Mouse (Mus musculus): Measurements from ENCODE around the gene Nt5c2.

- no peak for TF ChIP-seq CTCF (IDR thresholded peaks at IDR 0.05; ENCODE audit: low read depth, low read length)
- TF ChIP-seq POLR2AphosphoS5 (IDR thresholded peaks at IDR 0.05; ENCODE audit: insufficient replicate concordance, low read depth, low read length) = no peak
Measured at GRCm38 (mm10) chr19:46849443-46849997, 165.4 kb downstream of the Nt5c2 start.
